ENCODE assay signal across 33 mouse cellular contexts in the genomic region with DNA sequence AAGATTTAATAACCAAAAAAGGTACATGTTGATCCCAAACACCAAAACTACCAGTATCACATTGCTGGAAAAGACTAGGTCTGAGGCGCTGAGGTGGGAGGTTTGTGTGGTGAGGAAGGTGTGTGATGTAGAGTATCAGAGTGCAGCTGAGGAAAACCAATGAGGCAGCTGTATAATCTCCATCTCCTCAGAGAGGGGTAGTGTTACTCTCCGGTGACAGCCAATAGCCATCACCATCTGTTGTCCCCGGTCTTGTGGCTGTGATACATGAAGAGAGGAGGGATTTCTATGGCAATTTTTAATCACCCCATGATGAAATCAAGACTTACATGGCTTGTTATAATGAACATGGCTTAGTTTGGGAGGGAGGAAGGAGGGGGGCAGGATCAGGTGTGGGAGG. TPM values are rescaled to one million over a fixed set of nuclear protein-coding genes. Genes with fewer than 3 reads are reported as not detected.
"Had no signal": no experiment of that assay in that cellular context is flagged by ENCODE, and none has a peak within 500 bp of the region (broad histone marks: within the 10 kb centered on the region; RNA-seq: fewer than 3 reads in every experiment).

No protein-coding gene starts in this region.

- ATAC-seq: forebrain, embryonic 13.5 days; forebrain, embryonic 14.5 days; forebrain, embryonic 15.5 days; forebrain, embryonic 16.5 days; forebrain, postnatal 0 days had no signal

- DNase-seq: cerebellum, adult 2 months; cerebellum, adult 8-10 months; cerebellum, adult 9-10 months; cerebellum, adult 9-11 months; cerebellum, postnatal 10 days; cerebellum, postnatal 14 days; cerebellum, postnatal 25 days; cerebellum, postnatal 36 days; embryo, embryonic 11 days; forebrain, postnatal 0 days; gastrocnemius, adult 2 months; gastrocnemius, postnatal 10 days; gastrocnemius, postnatal 14 days; gastrocnemius, postnatal 25 days; gastrocnemius, postnatal 36 days; heart, adult 11 months; heart, adult 18-20 months; heart, adult 2 months had no signal

- H3K4me2 ChIP-seq: embryonic facial prominence, embryonic 12.5 days; embryonic facial prominence, embryonic 13.5 days; embryonic facial prominence, embryonic 15.5 days; forebrain, embryonic 12.5 days; forebrain, embryonic 13.5 days; forebrain, embryonic 15.5 days had no signal

- H3K4me3 ChIP-seq: embryonic facial prominence, embryonic 12.5 days; embryonic facial prominence, embryonic 13.5 days; embryonic facial prominence, embryonic 15.5 days; erythroblast, embryonic 14.5 days; forebrain, embryonic 10.5 days; forebrain, embryonic 12.5 days; forebrain, embryonic 13.5 days; forebrain, embryonic 15.5 days; gastrocnemius, adult 2 months; heart, adult 2 months had no signal

- H3K9ac ChIP-seq: embryonic facial prominence, embryonic 12.5 days; embryonic facial prominence, embryonic 13.5 days; embryonic facial prominence, embryonic 15.5 days; forebrain, embryonic 12.5 days; forebrain, embryonic 13.5 days; forebrain, embryonic 15.5 days; forebrain, postnatal 0 days had no signal

- H3K36me3 ChIP-seq: embryonic facial prominence, embryonic 12.5 days; embryonic facial prominence, embryonic 13.5 days; embryonic facial prominence, embryonic 15.5 days; forebrain, embryonic 10.5 days; forebrain, embryonic 12.5 days; forebrain, embryonic 15.5 days had no signal

- H3K27ac ChIP-seq: embryonic facial prominence, embryonic 12.5 days; embryonic facial prominence, embryonic 13.5 days; embryonic facial prominence, embryonic 15.5 days; forebrain, embryonic 10.5 days; forebrain, embryonic 12.5 days; forebrain, embryonic 13.5 days; forebrain, embryonic 15.5 days; gastrocnemius, adult 2 months; heart, adult 2 months had no signal

- H3K9me3 ChIP-seq: embryonic facial prominence, embryonic 12.5 days; embryonic facial prominence, embryonic 13.5 days; embryonic facial prominence, embryonic 15.5 days; forebrain, embryonic 10.5 days; forebrain, embryonic 12.5 days; forebrain, embryonic 13.5 days; forebrain, embryonic 15.5 days had no signal

- H3K27me3 ChIP-seq: embryonic facial prominence, embryonic 12.5 days; embryonic facial prominence, embryonic 13.5 days; embryonic facial prominence, embryonic 15.5 days; forebrain, embryonic 12.5 days; forebrain, embryonic 13.5 days; forebrain, embryonic 15.5 days had no signal

- H3K4me1 ChIP-seq: embryonic facial prominence, embryonic 12.5 days; embryonic facial prominence, embryonic 13.5 days; embryonic facial prominence, embryonic 15.5 days; forebrain, embryonic 10.5 days; forebrain, embryonic 12.5 days; forebrain, embryonic 13.5 days; forebrain, embryonic 15.5 days had no signal

RNA-seq across cellular contexts. Expression of gene Gm281, which starts 20.5 kb away (rescaled TPM):
- polyA plus RNA-seq: cerebellum, adult 2 months; cortical plate, adult 2 months; embryonic facial prominence, embryonic 11.5 days; embryonic facial prominence, embryonic 12.5 days; embryonic facial prominence, embryonic 13.5 days; erythroblast, embryonic 14.5 days; forebrain, embryonic 10.5 days; forebrain, embryonic 11.5 days; forebrain, embryonic 12.5 days; forebrain, embryonic 13.5 days; forebrain, embryonic 14.5 days; forebrain, embryonic 15.5 days; forebrain, embryonic 16.5 days; frontal cortex, adult 2 months; gonadal fat pad, adult 2 months had no signal
